In the genomic region with DNA sequence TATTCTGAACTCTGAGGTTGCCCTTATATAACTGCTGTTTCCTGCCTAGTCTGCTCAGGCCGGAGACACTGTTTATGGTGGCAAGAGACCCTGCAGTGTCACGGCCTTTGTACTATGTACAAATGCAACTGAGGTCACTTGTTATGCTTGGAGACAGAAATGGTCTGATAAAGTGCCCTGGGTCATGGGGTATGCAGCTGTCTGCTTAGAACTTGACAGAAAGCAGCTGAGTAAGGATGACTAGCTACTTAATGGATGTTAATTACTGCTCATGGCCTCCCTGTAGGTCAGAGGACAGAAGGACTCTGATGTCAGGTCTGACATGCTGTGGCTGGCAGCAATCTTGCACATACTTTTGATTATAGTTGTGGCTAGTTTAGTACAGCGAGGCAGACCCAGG, we compare ENCODE assay signal across 11 mouse cellular contexts.
DNase-seq lines count a peak whose midpoint lies in the region; ATAC-seq and TF ChIP-seq lines count a peak whose summit lies in the region.
"Had no signal": no experiment of that assay in that cellular context is flagged by ENCODE, and none has a peak within 500 bp of the region (broad histone marks: within the 10 kb centered on the region; RNA-seq: fewer than 3 reads in every experiment).

No protein-coding gene starts in this region.

- H3K4me3 ChIP-seq in heart, embryonic 15.5 days, result no peak overlapping the region
- H3K4me3 ChIP-seq in kidney, postnatal 0 days (replicated peaks; ENCODE audit: low read depth, low read length), result no peak overlapping the region
- H3K4me3 ChIP-seq: liver, embryonic 13.5 days; midbrain, embryonic 15.5 days had no signal

- peak; percentile 8 for DNase-seq in adrenal gland, postnatal 14 days
- DNase-seq in adrenal gland, postnatal 10 days, result no peak
- DNase-seq in embryo, embryonic 11 days, result peak; percentile 66
- DNase-seq in kidney, postnatal 0 days (ENCODE audit: low spot score), result peak; percentile 91
- DNase-seq in frontal cortex, postnatal 25 days (ENCODE audit: low spot score in 2 of 2), result no peak
- DNase-seq in testis, postnatal 10 days (ENCODE audit: low spot score), result no peak
- DNase-seq: cerebellum, adult 11 months; liver, embryonic 13.5 days had no signal

- no peak overlapping the region for H3K9ac ChIP-seq in heart, embryonic 15.5 days
- H3K9ac ChIP-seq in kidney, postnatal 0 days (ENCODE audit: low read depth, low read length), result no peak overlapping the region
- H3K9ac ChIP-seq: liver, embryonic 13.5 days; midbrain, embryonic 15.5 days had no signal

- 24% methylated on average over 3 of the region's 3 CpGs for WGBS in heart, embryonic 15.5 days
- 10% methylated on average over 3 of the region's 3 CpGs for WGBS in kidney, postnatal 0 days

- no peak overlapping the region for H3K4me2 ChIP-seq in heart, embryonic 15.5 days
- H3K4me2 ChIP-seq in kidney, postnatal 0 days (ENCODE audit: low read length), result no peak overlapping the region
- H3K4me2 ChIP-seq: liver, embryonic 13.5 days; midbrain, embryonic 15.5 days had no signal

- H3K27ac ChIP-seq in heart, embryonic 15.5 days, result 0 out of 2 replicates have a peak overlapping the region, but pooled peaks have one; percentile 38
- no peak overlapping the region for H3K27ac ChIP-seq in kidney, postnatal 0 days
- H3K27ac ChIP-seq: liver, embryonic 13.5 days; midbrain, embryonic 15.5 days had no signal

- ATAC-seq in heart, embryonic 15.5 days (replicated peaks; ENCODE audit: insufficient number of reproducible peaks, insufficient read depth, low FRiP score, low read depth), result peak; percentile 67
- peak; percentile 95 for ATAC-seq in kidney, postnatal 0 days (replicated peaks; ENCODE audit: low FRiP score, low read depth)
- no peak for ATAC-seq in megakaryocyte, adult 5-6 weeks (ENCODE audit: poor library complexity, severe bottlenecking)
- ATAC-seq: midbrain, embryonic 15.5 days had no signal

- H3K9me3 ChIP-seq in heart, embryonic 15.5 days (replicated peaks), result no peaks in the 10 kb centered on the region
- no peaks in the 10 kb centered on the region for H3K9me3 ChIP-seq in kidney, postnatal 0 days (replicated peaks; ENCODE audit: low read length)
- H3K9me3 ChIP-seq: liver, embryonic 13.5 days; midbrain, embryonic 15.5 days had no signal

- no peaks in the 10 kb centered on the region for H3K27me3 ChIP-seq in heart, embryonic 15.5 days
- H3K27me3 ChIP-seq in kidney, postnatal 0 days (ENCODE audit: insufficient read depth, low read length), result no peaks in the 10 kb centered on the region
- H3K27me3 ChIP-seq: liver, embryonic 13.5 days; midbrain, embryonic 15.5 days had no signal

- peaks cover 4% of the 10 kb centered on the region; the same call in 1 of the 2 replicates for H3K4me1 ChIP-seq in heart, embryonic 15.5 days (replicated peaks)
- no peaks in the 10 kb centered on the region for H3K4me1 ChIP-seq in kidney, postnatal 0 days (replicated peaks; ENCODE audit: insufficient read depth, low read length)
- H3K4me1 ChIP-seq: liver, embryonic 13.5 days; midbrain, embryonic 15.5 days had no signal

- no peaks in the 10 kb centered on the region for H3K36me3 ChIP-seq in heart, embryonic 15.5 days
- no peaks in the 10 kb centered on the region for H3K36me3 ChIP-seq in kidney, postnatal 0 days (ENCODE audit: insufficient read depth, low read length)
- H3K36me3 ChIP-seq: liver, embryonic 13.5 days; midbrain, embryonic 15.5 days had no signal

- TF ChIP-seq CTCF in kidney, postnatal 0 days (IDR thresholded peaks at IDR 0.05; ENCODE audit: low read depth), result no peak

Comparison
In these comparisons a context has a peak if more than half of its experiments do, and no peak if none do; other contexts are left out.
1. DNase-seq: peak in adrenal gland, postnatal 14 days (single experiment), embryo, embryonic 11 days (single experiment) and kidney, postnatal 0 days (single experiment); none in adrenal gland, postnatal 10 days (single experiment), frontal cortex, postnatal 25 days (0 of 2) and testis, postnatal 10 days (single experiment).